Mouse (Mus musculus): Measurements from ENCODE around the gene Slit1. TPM values are rescaled to one million over a fixed set of nuclear protein-coding genes. Genes with fewer than 3 reads are reported as not detected.

The Slit1 gene
- polyA plus RNA-seq, 1 experiment = 0.94 TPM

DNA sequence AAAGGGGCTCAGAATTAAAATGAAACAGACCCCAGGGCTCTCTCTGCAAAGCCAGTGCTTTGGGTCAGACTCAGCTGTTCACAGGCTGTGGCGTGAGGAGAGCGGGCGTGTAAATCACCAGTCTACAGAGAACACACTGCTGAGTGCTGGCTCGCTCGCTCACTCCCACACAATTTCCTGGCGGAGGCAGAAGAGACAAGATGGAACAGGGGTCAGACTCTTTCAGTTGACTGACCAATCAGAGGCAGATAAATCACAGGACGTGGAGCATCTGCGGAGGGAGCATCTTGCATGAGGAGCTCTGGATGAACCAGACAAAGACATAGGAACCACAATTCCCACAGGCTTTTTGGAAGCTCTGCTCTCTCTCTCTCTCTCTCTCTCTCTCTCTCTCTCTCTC is 67.9 kb downstream of the Slit1 start:
- no peaks in the 10 kb centered on the region for H3K36me3 ChIP-seq (ENCODE audit: control insufficient read depth, insufficient read depth, low read length)
- H3K27ac ChIP-seq (ENCODE audit: control insufficient read depth, insufficient read depth, low read length) = no peak overlapping the region
- no peaks in the 10 kb centered on the region for H3K27me3 ChIP-seq (ENCODE audit: control insufficient read depth, insufficient read depth, low read length)
- TF ChIP-seq CTCF (IDR thresholded peaks at IDR 0.05; ENCODE audit: borderline replicate concordance, control insufficient read depth, extremely low read depth, insufficient read depth, low read length, poor library complexity) = no peak
- TF ChIP-seq POLR2A (IDR thresholded peaks at IDR 0.05; ENCODE audit: control insufficient read depth, extremely low read depth, insufficient read depth, low read length, poor library complexity) = no peak
- WGBS = 80% methylated on average over 8 of the region's 8 CpGs
- no peaks in the 10 kb centered on the region for H3K4me1 ChIP-seq (replicated peaks; ENCODE audit: control insufficient read depth, insufficient read depth, low read length)
- DNase-seq = no peak
- no peak overlapping the region for H3K4me3 ChIP-seq (ENCODE audit: control insufficient read depth, insufficient read depth, low read length)

DNA sequence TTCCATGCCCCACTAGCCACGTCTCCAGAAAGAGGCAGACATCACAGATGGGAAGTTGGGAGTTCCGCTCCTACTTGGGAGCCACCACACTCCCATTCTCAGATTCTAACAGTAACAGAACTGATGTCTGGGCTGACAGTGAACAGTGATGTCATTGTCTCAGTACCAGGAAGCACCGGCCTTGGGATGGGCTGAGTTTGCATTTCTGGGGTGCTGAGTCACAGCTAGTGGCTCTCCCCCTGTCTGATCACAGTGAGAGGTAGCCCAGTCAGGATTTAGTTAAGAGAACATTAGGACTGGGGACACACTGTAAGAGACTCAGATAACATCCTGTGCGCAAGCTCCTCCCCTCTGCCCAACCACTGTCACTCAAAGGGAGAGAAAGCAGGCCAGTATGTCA is 69.1 kb downstream of the Slit1 start:
- Histone ChIP-seq H3K4me3 (ENCODE audit: control insufficient read depth, insufficient read depth, low read length) (no peak overlapping the region), H3K27me3 (ENCODE audit: control insufficient read depth, insufficient read depth, low read length) (no peaks in the 10 kb centered on the region), H3K4me1 (replicated peaks; ENCODE audit: control insufficient read depth, insufficient read depth, low read length) (no peaks in the 10 kb centered on the region), H3K36me3 (ENCODE audit: control insufficient read depth, insufficient read depth, low read length) (no peaks in the 10 kb centered on the region), H3K27ac (ENCODE audit: control insufficient read depth, insufficient read depth, low read length) (no peak overlapping the region)
- TF ChIP-seq POLR2A (IDR thresholded peaks at IDR 0.05; ENCODE audit: control insufficient read depth, extremely low read depth, insufficient read depth, low read length, poor library complexity) = no peak
- no peak for TF ChIP-seq CTCF (IDR thresholded peaks at IDR 0.05; ENCODE audit: borderline replicate concordance, control insufficient read depth, extremely low read depth, insufficient read depth, low read length, poor library complexity)
- DNase-seq = no peak
- WGBS = 74% methylated on average over 4 of the region's 4 CpGs

DNA sequence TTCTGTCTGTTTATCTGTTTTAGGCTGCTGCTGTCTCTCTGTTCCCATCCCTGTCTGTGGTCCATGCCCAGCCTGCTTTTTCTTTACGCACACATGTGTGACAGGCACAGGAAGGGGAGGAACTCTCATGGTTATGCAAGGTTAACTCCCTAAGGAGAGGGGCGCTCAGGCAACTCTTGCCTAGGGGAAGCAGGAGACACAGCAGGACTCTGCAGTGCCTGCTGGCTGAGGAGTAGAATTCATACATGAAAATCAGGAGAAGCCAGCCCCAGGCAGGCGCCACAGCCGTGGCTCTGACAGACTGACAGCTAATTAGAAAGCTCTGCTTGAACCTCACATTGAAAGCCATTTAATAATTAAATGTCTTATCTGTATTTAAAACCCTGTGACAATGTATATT is 70.6 kb downstream of the Slit1 start:
- Histone ChIP-seq H3K27ac (ENCODE audit: control insufficient read depth, insufficient read depth, low read length) (no peak overlapping the region), H3K4me3 (ENCODE audit: control insufficient read depth, insufficient read depth, low read length) (no peak overlapping the region), H3K36me3 (ENCODE audit: control insufficient read depth, insufficient read depth, low read length) (no peaks in the 10 kb centered on the region), H3K27me3 (ENCODE audit: control insufficient read depth, insufficient read depth, low read length) (no peaks in the 10 kb centered on the region), H3K4me1 (replicated peaks; ENCODE audit: control insufficient read depth, insufficient read depth, low read length) (no peaks in the 10 kb centered on the region)
- TF ChIP-seq CTCF (IDR thresholded peaks at IDR 0.05; ENCODE audit: borderline replicate concordance, control insufficient read depth, extremely low read depth, insufficient read depth, low read length, poor library complexity) = no peak
- no peak for TF ChIP-seq POLR2A (IDR thresholded peaks at IDR 0.05; ENCODE audit: control insufficient read depth, extremely low read depth, insufficient read depth, low read length, poor library complexity)
- DNase-seq = no peak
- WGBS = 69% methylated on average over 4 of the region's 4 CpGs

DNA sequence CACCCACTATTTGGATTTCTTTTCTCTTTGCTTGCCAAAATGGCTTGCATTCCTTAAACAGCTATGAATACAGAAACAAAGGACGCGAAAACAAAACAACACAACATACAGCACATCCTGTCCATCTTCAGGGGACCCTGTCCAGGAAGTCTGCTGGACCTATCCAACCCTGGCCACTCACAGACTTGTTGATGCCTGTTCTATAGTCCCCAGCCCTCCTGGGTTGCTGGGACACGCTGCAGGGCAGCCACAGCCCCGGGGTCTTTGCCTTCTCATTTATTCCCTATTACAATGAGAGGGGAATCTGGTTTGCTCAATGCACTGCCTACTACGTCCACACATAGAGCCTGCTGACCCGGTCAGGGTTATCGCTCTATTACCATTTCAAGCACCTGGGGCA is 72.5 kb downstream of the Slit1 start:
- H3K4me1 ChIP-seq (replicated peaks; ENCODE audit: control insufficient read depth, insufficient read depth, low read length) = peaks cover 4% of the 10 kb centered on the region
- no peaks in the 10 kb centered on the region for H3K27me3 ChIP-seq (ENCODE audit: control insufficient read depth, insufficient read depth, low read length)
- no peak for TF ChIP-seq CTCF (IDR thresholded peaks at IDR 0.05; ENCODE audit: borderline replicate concordance, control insufficient read depth, extremely low read depth, insufficient read depth, low read length, poor library complexity)
- no peak for TF ChIP-seq POLR2A (IDR thresholded peaks at IDR 0.05; ENCODE audit: control insufficient read depth, extremely low read depth, insufficient read depth, low read length, poor library complexity)
- no peak overlapping the region for H3K4me3 ChIP-seq (ENCODE audit: control insufficient read depth, insufficient read depth, low read length)
- H3K36me3 ChIP-seq (ENCODE audit: control insufficient read depth, insufficient read depth, low read length) = no peaks in the 10 kb centered on the region
- no peak for DNase-seq
- H3K27ac ChIP-seq (ENCODE audit: control insufficient read depth, insufficient read depth, low read length) = no peak overlapping the region
- 68% methylated on average over 7 of the region's 7 CpGs for WGBS

GRCm38 (mm10) chr19:41670473-41670872 is 73.0 kb downstream of the Slit1 start:
- no peak for DNase-seq
- H3K36me3 ChIP-seq (ENCODE audit: control insufficient read depth, insufficient read depth, low read length) = no peaks in the 10 kb centered on the region
- no peaks in the 10 kb centered on the region for H3K27me3 ChIP-seq (ENCODE audit: control insufficient read depth, insufficient read depth, low read length)
- no peak overlapping the region for H3K27ac ChIP-seq (ENCODE audit: control insufficient read depth, insufficient read depth, low read length)
- H3K4me1 ChIP-seq (replicated peaks; ENCODE audit: control insufficient read depth, insufficient read depth, low read length) = peaks cover 9% of the 10 kb centered on the region
- TF ChIP-seq POLR2A (IDR thresholded peaks at IDR 0.05; ENCODE audit: control insufficient read depth, extremely low read depth, insufficient read depth, low read length, poor library complexity) = no peak
- no peak for TF ChIP-seq CTCF (IDR thresholded peaks at IDR 0.05; ENCODE audit: borderline replicate concordance, control insufficient read depth, extremely low read depth, insufficient read depth, low read length, poor library complexity)
- 53% methylated on average over 5 of the region's 5 CpGs for WGBS
- H3K4me3 ChIP-seq (ENCODE audit: control insufficient read depth, insufficient read depth, low read length) = no peak overlapping the region

GRCm38 (mm10) chr19:41669747-41670342 is 73.6 kb downstream of the Slit1 start:
- DNase-seq = no peak
- TF ChIP-seq POLR2A (IDR thresholded peaks at IDR 0.05; ENCODE audit: control insufficient read depth, extremely low read depth, insufficient read depth, low read length, poor library complexity) (no peak), CTCF (IDR thresholded peaks at IDR 0.05; ENCODE audit: borderline replicate concordance, control insufficient read depth, extremely low read depth, insufficient read depth, low read length, poor library complexity) (no peak)
- Histone ChIP-seq H3K27me3 (ENCODE audit: control insufficient read depth, insufficient read depth, low read length) (no peaks in the 10 kb centered on the region), H3K4me3 (ENCODE audit: control insufficient read depth, insufficient read depth, low read length) (no peak overlapping the region), H3K36me3 (ENCODE audit: control insufficient read depth, insufficient read depth, low read length) (no peaks in the 10 kb centered on the region), H3K4me1 (replicated peaks; ENCODE audit: control insufficient read depth, insufficient read depth, low read length) (peaks cover 15% of the 10 kb centered on the region), H3K27ac (ENCODE audit: control insufficient read depth, insufficient read depth, low read length) (no peak overlapping the region)
- 54% methylated on average over 12 of the region's 12 CpGs for WGBS

DNA sequence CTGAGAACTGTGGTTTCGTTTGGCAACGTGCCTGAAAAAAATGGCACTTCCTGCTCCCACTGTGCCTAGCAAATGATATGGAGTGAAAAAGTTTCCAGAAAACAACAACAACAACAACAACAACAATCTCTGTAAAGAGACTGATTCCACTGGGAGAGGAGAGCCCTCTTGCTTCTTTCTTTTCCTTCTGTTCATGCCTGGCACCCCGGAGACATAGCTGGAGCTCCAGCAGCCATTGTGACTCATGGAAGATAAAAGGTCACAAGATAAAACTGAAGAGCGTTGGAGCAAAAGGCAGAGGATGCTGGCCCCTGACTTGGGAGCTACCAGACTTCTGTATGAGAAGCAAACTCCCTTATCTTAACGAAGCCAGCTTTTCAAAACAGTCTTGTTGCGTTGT is 75.9 kb downstream of the Slit1 start:
- H3K27me3 ChIP-seq (ENCODE audit: control insufficient read depth, insufficient read depth, low read length) = no peaks in the 10 kb centered on the region; the same call in 1 of the 2 replicates
- DNase-seq = no peak
- H3K4me3 ChIP-seq (ENCODE audit: control insufficient read depth, insufficient read depth, low read length) = no peak overlapping the region
- H3K4me1 ChIP-seq (replicated peaks; ENCODE audit: control insufficient read depth, insufficient read depth, low read length) = peaks cover 17% of the 10 kb centered on the region
- TF ChIP-seq CTCF (IDR thresholded peaks at IDR 0.05; ENCODE audit: borderline replicate concordance, control insufficient read depth, extremely low read depth, insufficient read depth, low read length, poor library complexity) = no peak
- TF ChIP-seq POLR2A (IDR thresholded peaks at IDR 0.05; ENCODE audit: control insufficient read depth, extremely low read depth, insufficient read depth, low read length, poor library complexity) = no peak
- H3K27ac ChIP-seq (ENCODE audit: control insufficient read depth, insufficient read depth, low read length) = no peak overlapping the region
- H3K36me3 ChIP-seq (ENCODE audit: control insufficient read depth, insufficient read depth, low read length) = no peaks in the 10 kb centered on the region
- WGBS = 45% methylated on average over 6 of the region's 6 CpGs
